Mouse (Mus musculus) lung, postnatal 25 days (tissue): Measurements from ENCODE around the gene St8sia1.
"Not testable (repeated sequence)": the region's sequence is repeated elsewhere in the genome, so short reads cannot be mapped to it uniquely, and the experiment has no call there.

Source experiments
- DNase-seq: peaks from one replicate; pipeline ENCODE4 v3.0.0; 2022; ENCODE audit warnings: low spot score

The St8sia1 gene

GRCm38 (mm10) chr6:142964076-142964530, at the start of gene St8sia1:
Gene St8sia1, minus strand, starts transcription at chr6:142964452.
- DNase-seq, result no peak

- DNase-seq, result no peak
Measured at GRCm38 (mm10) chr6:143012513-143013215, 48.4 kb upstream of the St8sia1 start.

- DNase-seq, result no peak
Measured at GRCm38 (mm10) chr6:143008865-143009264, 44.6 kb upstream of the St8sia1 start.

DNA sequence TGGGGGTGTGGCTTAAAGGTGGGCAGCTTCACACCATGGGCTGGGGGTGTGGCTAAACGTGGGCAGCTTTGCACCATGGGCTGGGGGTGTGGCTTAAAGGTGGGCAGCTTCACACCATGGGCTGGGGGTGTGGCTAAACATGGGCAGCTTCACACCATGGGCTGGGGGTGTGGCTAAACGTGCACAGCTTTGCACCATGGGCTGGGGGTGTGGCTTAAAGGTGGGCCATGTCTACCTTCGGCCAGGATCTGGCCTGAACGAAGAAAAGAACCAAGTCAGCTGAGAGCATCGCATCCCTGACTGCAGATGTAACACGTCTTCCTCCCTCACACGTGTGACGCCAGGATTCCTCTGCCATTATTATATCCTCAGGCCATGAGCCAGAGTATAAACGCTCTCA, 41.0 kb upstream of the St8sia1 start:
- DNase-seq, result not testable (repeated sequence)

- DNase-seq, result no peak
Measured at GRCm38 (mm10) chr6:143004801-143005200, 40.5 kb upstream of the St8sia1 start.

DNA sequence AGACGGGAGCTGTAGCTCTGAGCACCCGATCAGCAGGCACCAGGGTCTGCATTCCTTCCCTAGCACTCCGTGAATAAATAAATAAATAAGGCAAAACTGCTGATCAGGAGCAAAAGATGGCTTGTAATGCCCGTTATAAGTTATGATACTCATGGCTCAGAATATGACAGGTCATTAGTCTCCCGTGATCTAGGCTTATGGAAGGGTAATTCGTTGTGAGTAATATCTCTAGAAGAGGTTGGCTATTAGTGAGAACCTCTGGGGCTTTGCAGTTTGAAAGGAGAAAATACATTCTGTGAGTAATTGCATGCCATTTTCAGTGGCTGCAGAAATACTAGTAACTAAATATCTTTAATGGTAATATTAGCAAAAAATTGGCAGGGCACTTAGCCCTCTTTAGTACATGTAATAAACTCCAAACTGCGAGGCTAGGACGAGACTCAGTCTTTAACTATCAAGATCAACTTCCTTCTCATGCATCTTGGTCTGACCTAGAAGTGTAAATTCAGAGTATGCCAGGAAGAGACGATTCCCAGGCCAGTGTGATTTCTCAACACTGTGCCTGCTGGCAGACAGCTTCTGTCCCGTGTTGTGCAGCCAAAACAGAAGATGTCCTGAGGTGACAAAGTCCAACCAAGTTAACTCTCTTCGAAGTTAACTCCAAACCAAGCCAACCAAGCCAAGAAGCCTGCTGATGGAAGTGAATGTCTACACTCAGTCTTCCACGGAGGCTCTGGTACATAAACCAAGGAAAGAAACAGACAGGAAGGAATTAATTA, 34.2 kb upstream of the St8sia1 start:
- DNase-seq, result no peak

DNA sequence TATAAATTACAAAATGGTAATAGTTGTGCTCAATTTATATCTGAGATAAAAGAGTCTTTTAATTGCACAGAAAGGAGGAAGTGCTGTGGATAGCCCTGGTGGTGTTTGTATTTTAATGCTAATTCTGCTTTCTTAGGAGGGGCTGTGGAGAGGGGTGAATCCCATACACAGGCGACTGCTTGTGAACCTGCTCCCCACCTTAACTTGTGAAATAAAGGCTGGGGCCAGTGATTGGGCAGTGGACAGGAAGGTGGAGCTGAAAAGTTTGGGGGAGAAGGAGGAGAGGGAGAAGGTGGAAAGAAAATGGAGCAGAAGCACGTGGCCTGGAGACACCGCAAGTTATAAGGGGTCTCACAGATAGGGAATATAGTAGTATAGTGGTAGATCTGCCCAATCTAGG, 32.6 kb upstream of the St8sia1 start:
- DNase-seq, result no peak

DNA sequence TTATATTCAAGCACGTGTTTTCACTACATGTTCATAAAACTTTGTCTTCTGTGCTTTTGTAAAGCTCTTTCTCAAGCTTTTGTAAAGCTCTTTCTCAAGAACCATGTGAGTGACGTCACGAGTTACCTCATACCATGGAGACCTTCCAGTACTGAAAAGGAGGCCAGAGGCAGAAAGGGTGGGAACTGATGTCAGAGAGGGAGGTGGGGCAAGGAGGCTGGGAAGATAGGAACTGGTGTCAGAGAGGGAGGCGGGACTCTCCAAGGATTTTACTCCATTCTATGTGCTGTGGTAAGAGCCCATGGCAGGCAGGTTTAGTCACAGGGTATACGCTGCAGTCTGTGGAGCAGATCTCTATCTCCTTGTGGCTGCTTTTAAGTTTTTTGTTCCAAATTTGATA, 31.3 kb upstream of the St8sia1 start:
- peak; percentile 27 for DNase-seq

DNA sequence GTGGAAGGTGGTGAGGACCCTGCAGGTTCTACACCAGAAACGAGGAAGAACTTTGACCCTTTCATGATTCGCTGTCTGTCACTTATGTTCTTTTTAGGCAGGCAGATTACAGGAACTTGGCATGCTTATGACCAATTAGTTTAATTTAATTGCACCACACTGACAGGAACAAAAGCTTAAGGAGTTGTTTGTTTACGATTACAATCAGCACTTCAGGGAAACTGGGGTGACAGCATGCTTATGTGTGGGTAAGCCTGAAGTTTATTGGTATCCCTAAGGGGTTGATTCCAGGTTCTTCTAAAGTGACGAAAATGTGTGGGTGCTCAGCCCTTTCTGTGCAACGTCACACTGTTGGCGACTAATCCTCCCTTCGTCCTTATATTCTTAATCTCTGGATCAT, 30.6 kb upstream of the St8sia1 start:
- no peak for DNase-seq

DNA sequence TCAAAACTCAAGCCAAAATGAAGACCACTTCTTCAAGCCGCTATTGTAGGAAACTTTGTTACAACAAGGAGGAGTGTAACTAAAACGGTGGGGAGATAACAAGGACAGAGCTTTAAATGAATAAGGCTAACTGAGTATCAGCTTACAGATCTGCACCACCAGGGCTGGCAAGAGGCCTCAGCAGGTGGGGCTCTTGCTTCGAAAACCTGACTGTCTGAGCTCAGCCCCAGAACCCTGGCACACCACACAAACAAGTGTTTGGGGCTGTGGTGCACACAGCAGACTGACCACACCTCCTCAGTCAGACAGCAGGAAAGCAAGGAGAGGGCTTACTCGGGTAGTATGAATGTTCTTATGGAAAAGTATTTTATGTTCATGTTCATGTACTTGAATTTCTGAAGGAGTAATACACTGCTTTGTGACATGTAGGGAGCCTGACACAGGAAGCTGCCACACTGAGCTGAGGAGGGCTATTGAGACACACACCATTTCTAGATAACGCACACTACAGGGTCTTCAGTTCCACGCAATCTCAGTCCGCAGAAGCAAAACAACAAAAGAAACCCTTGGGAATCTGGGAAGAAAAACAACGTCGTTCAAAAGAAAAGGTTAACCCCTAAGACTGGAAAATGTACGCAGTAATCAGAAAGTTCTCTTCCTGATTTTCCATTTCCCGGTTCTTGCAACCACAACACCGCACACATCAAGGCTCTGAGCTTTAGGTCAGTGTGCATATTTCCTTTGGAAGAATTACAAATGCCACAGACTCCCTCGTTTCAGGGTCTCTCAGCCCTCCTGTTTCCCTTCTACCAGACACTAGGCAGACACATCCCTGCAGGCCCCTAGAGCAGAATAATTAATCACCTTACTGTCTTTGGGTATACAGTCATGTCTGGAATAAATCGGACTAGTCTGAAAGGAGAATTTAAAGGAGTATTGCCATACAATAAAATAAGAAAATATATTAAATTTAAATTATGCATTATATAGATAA, 29.8 kb upstream of the St8sia1 start:
- DNase-seq, result no peak

DNA sequence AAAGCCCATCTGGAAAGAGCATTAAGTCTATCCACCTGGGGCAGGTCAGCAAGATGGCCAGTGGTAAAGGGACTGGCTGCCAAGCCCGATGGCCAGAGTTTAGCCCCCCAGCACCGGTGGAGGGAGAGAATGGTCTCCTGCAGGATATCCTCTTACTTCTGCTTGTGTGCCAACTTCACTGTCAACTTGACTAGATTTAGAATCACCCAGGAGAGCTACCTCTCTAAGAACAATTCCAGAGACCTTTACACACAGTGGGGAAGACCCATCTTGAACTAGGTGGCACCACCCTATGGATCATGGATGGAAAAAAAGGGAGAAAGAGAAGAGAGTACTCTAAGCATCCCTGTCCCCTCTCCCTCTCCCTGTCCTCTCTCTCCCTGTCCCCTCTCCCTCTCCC, 28.7 kb upstream of the St8sia1 start:
- DNase-seq, result no peak

GRCm38 (mm10) chr6:142992099-142992498, 27.8 kb upstream of the St8sia1 start:
- DNase-seq, result no peak

DNA sequence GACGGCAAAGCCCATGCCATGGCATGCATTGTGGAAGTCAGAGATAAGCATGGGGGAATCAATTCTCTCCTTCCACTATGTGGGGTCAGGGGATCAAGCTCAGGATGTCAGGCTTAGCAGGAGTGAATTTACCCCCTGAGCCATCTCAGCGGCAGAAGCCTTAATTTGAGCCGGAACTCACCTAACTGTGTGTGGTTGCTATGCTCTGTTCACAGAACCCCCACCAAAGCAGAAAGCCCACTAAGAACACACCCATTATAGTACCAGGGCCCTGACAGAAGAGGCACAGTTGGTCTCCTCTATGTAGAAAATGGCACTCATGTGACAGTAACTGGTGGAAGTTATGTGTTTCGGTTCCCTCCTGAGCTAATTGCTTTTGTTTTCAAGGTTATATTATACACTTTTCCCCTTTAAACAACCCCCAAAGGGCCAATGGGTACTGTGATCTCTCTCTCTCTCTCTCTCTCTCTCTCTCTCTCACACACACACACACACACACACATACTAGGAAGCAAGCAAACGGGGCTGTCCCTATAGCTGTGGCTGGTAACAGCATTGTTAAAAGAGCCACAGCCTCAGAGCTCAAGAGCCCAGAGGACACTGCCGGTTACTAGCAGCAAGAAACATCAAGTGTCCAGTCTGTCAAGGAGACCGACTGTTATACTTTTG, 27.3 kb upstream of the St8sia1 start:
- no peak for DNase-seq

DNA sequence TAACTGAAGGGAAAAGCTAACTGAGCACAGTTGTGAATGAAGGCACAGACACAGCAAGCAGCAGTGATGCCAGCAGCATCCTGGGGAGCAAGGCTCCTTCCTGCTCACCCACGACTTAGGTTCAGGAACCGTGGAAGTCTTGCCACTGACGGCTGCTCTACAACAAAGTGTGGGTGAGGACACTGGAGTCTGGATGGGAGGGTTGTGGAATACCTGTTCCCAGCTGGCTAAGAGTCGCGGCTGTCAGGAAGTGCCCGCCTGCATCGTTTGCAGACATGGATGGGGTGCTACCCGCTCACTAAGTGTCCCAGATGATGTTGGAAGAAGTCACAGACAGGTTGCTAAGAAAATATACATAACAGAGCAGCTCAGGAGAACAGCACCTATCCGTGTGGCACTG, 26.3 kb upstream of the St8sia1 start:
- DNase-seq, result no peak

DNA sequence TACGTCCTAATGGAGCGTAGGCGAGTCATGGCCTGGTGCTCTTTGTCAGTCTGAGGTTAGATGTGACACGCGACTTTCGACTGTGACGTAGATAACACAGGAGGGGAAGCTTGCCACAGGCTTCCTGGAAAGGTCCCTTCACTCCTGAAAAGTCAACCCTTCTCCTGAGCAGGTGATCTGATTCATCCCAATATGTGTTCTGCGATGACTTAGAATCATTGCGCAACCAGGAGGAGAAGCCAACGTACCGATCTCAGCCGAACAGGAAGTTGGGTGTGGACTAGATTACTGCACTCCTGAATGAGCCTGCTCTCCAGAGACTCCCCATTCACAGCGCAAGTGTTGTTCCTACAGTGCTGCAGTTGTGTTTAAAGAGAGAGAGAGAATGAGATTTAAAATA, 25.2 kb upstream of the St8sia1 start:
- DNase-seq, result no peak

DNA sequence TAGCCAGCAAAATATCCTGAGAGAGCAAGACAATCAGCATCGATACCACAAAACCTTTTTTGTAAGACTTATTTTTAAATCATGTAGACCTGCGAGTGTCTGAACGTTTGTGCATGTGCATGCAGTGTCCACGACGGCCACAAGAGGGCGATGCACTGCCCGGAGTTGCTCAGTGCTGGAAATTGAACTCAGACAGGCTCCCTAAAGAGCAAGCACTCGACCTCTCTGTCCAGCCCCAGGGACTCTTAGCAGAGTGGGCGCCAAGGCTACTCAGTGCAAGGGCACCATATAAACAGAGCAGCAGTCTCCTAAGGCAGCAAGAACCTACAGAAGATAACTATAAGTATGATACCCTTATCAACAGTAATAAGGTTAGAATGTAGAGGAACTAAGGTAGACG, 24.5 kb upstream of the St8sia1 start:
- peak; percentile 60 for DNase-seq

- DNase-seq, result no peak
Measured at GRCm38 (mm10) chr6:142988231-142988630, 24.0 kb upstream of the St8sia1 start.

GRCm38 (mm10) chr6:142987616-142988015, 23.4 kb upstream of the St8sia1 start:
- DNase-seq, result no peak

DNA sequence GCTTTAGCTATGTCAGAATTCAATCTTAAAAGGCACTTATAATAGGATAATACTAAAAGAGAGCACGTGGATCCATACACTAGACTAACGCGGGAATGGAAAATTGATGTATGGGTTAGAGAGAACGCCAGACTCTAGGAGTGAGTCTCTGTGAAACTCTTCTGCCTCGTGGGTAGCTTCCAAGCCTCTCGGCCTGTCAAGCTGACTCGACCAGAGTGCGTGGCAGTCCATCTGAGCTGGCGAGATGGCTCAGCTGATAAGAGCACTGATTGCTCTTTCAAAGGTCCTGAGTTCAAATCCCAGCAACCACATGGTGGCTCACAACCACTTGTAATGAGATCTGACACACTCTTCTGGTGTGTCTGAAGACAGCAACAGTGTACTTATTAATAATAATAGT, 22.5 kb upstream of the St8sia1 start:
- DNase-seq, result not testable (repeated sequence)

DNA sequence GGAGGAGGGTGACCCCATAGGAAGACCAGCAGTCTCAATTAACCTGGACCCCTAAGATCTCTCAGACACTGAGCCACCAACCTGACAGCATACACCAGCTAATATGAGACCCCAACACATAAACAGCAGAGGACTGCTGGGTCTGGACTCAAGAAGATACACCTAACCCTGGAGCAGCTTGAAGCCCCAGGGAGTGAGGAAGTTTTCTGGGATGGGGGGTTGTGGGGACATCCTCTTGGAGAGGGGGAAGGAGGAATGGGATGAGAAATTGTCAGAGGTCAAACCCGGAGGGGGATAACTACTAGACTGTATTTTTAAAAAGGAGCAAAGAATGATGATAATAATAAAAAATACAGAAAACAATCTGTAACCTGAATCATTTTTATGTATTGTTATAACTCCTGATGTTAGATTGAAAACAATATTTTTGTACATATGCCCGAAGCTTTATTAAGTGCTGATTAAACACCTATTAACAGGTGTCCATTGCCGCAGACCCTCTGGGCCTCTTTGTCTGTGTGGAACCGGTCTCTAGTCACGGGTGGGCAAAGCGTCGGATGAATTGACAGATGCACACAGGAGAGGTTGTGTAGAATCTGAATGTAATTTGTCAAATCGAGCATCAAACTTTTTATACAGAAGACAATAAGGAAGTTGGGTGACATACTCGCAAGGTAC, 21.4 kb upstream of the St8sia1 start:
- DNase-seq, result not testable (repeated sequence)
